Mouse (Mus musculus) v-Abl transformed pro-B cells (cell line): ENCODE measurements around the gene Slc4a2.

Experiments used
- in situ Hi-C, 2 experiments: fragments of 400-800 bp; cut with MboI; formaldehyde crosslinking; loops; one replicate each; pipeline ENCODE4 v1.15.1; 2025; ENCODE audit not compliant: unreplicated experiment in 2 of 2

The Slc4a2 gene

GRCm38 (mm10) chr5:24483326-24483725 is 59.7 kb downstream of the Slc4a2 start:
- in situ Hi-C loops: loop anchor here in 1 of 2 experiments (25.0 kb wide), 1 partner anchor 321 kb away; the partner anchor contains the start of gene Nupl2

- in situ Hi-C loops: loop anchor here in 1 of 2 experiments (25.0 kb wide), 1 partner anchor 323 kb away; the partner anchor contains the start of gene Nupl2
Observed at GRCm38 (mm10) chr5:24484963-24485362, 61.3 kb downstream of the Slc4a2 start.

- in situ Hi-C loops: loop anchor here in 1 of 2 experiments (25.0 kb wide), 1 partner anchor 324 kb away; the partner anchor contains the start of gene Nupl2
Observed at GRCm38 (mm10) chr5:24486097-24486496, 62.5 kb downstream of the Slc4a2 start.

GRCm38 (mm10) chr5:24486738-24487137 is 63.1 kb downstream of the Slc4a2 start:
- in situ Hi-C loops: loop anchor here in 1 of 2 experiments (25.0 kb wide), 1 partner anchor 324 kb away; the partner anchor contains the start of gene Nupl2

- in situ Hi-C loops: loop anchor here in 1 of 2 experiments (25.0 kb wide), 1 partner anchor 328 kb away; the partner anchor contains the start of gene Nupl2
Observed at GRCm38 (mm10) chr5:24490413-24490920, 66.8 kb downstream of the Slc4a2 start.
